Mouse (Mus musculus) kidney, postnatal 25 days (tissue): Measurements from ENCODE around the gene Dysf.

Experiments used
- DNase-seq, 2 experiments: peaks; one replicate each; pipeline ENCODE4 v3.0.0; 2021; ENCODE audit warnings: mixed read lengths in 2 of 2

Dysf gene

GRCm38 (mm10) chr6:84168571-84168970 is 160.2 kb downstream of the Dysf start:
- no peak for DNase-seq

- no peak for DNase-seq
Observed at GRCm38 (mm10) chr6:84173626-84174025, 165.2 kb downstream of the Dysf start.

GRCm38 (mm10) chr6:84178776-84179405 is 170.5 kb downstream of the Dysf start:
- DNase-seq: no peak

- peak; percentile 63 to 77 for DNase-seq
Observed at GRCm38 (mm10) chr6:84181452-84181851, 173.1 kb downstream of the Dysf start.

- no peak for DNase-seq
Observed at GRCm38 (mm10) chr6:84191656-84192250, 183.4 kb downstream of the Dysf start.

GRCm38 (mm10) chr6:84196511-84196910 is 188.1 kb downstream of the Dysf start:
- DNase-seq: no peak

GRCm38 (mm10) chr6:84197811-84198213 is 189.4 kb downstream of the Dysf start:
- no peak for DNase-seq

GRCm38 (mm10) chr6:84201721-84202490 is 193.5 kb downstream of the Dysf start:
- DNase-seq: peak in 1 of 2 experiments; percentile 32

GRCm38 (mm10) chr6:84205611-84206010 is 197.2 kb downstream of the Dysf start:
- no peak for DNase-seq

- DNase-seq: no peak
Observed at GRCm38 (mm10) chr6:84208589-84208988, 200.2 kb downstream of the Dysf start.

GRCm38 (mm10) chr6:84209736-84210434 is 201.5 kb downstream of the Dysf start:
- no peak for DNase-seq

GRCm38 (mm10) chr6:84211473-84211872 is 203.1 kb downstream of the Dysf start:
- DNase-seq: no peak

- DNase-seq: peak; percentile 42 to 67
Observed at GRCm38 (mm10) chr6:84213101-84213500, 204.7 kb downstream of the Dysf start.

GRCm38 (mm10) chr6:84217216-84217933 is 209.0 kb downstream of the Dysf start:
- DNase-seq: peak in 1 of 2 experiments; percentile 29

GRCm38 (mm10) chr6:84219119-84219518 is 210.7 kb downstream of the Dysf start:
- peak in 1 of 2 experiments; percentile 26 for DNase-seq

- DNase-seq: peak; percentile 85 to 94
Observed at GRCm38 (mm10) chr6:84224861-84225260, 216.5 kb downstream of the Dysf start.

- peak; percentile 25 to 87 for DNase-seq
Observed at GRCm38 (mm10) chr6:84225587-84225986, 217.2 kb downstream of the Dysf start.

- DNase-seq: peak; percentile 42 to 78
Observed at GRCm38 (mm10) chr6:84228196-84228595, 219.8 kb downstream of the Dysf start.

GRCm38 (mm10) chr6:84228786-84229185 is 220.4 kb downstream of the Dysf start:
- DNase-seq: no peak

- no peak for DNase-seq
Observed at GRCm38 (mm10) chr6:84229739-84230138, 221.3 kb downstream of the Dysf start.

- DNase-seq: no peak
Observed at GRCm38 (mm10) chr6:84231108-84231507, 222.7 kb downstream of the Dysf start.

- no peak for DNase-seq
Observed at GRCm38 (mm10) chr6:84232063-84232760, 223.8 kb downstream of the Dysf start.
